ENCODE assay signal across 16 mouse cellular contexts in genomic region chr7:111373380-111374173, GRCm38 (mm10).
"Had no signal": no experiment of that assay in that cellular context is flagged by ENCODE, and none has a peak within 500 bp of the region (broad histone marks: within the 10 kb centered on the region; RNA-seq: fewer than 3 reads in every experiment).

No protein-coding gene starts in this region.

- H3K9ac ChIP-seq: limb, embryonic 12.5 days; liver, embryonic 15.5 days had no signal

- H3K9me3 ChIP-seq: limb, embryonic 12.5 days; liver, embryonic 15.5 days; midbrain, embryonic 10.5 days had no signal

- H3K4me1 ChIP-seq: liver, embryonic 15.5 days; midbrain, embryonic 10.5 days had no signal

- H3K4me3 ChIP-seq: limb, embryonic 12.5 days; liver, embryonic 15.5 days; midbrain, embryonic 10.5 days; myocyte had no signal

- H3K27ac ChIP-seq: limb, embryonic 12.5 days; liver, embryonic 15.5 days; midbrain, embryonic 10.5 days; stomach, postnatal 0 days had no signal

- H3K4me2 ChIP-seq: limb, embryonic 12.5 days; liver, embryonic 11.5 days; liver, embryonic 15.5 days had no signal

- ATAC-seq: intestine, embryonic 16.5 days; lung, postnatal 0 days had no signal

- H3K27me3 ChIP-seq: limb, embryonic 12.5 days; liver, embryonic 15.5 days had no signal

- DNase-seq: kidney, adult 9 months; layer of hippocampus, postnatal 36 days; lung, adult 2 months; lung, postnatal 36 days; midbrain, embryonic 14.5 days; right cerebral cortex, adult 18-20 months; right cerebral cortex, postnatal 25 days; thymus, postnatal 4 days had no signal

- H3K36me3 ChIP-seq: limb, embryonic 12.5 days; liver, embryonic 15.5 days; midbrain, embryonic 10.5 days had no signal
